Mouse (Mus musculus) lung, adult 2 months (tissue): Measurements from ENCODE around the gene Zfp511.

Experiments used
- CTCF ChIP-seq: fragments of 200-500 bp; IDR thresholded peaks from 2 replicates; pipeline ENCODE4 v1.5.1; 2011; ENCODE audit warnings: mild to moderate bottlenecking, low read length, control low read depth; ENCODE audit not compliant: insufficient read depth
- POLR2A ChIP-seq: fragments of 200-500 bp; IDR thresholded peaks from 2 replicates; pipeline ENCODE4 v1.6.1; 2011; ENCODE audit warnings: low read depth, mild to moderate bottlenecking, control low read depth, low read length, borderline replicate concordance; ENCODE audit errors: extremely low read depth

- no peak for TF ChIP-seq POLR2A
- TF ChIP-seq CTCF: no peak
Measured at GRCm38 (mm10) chr7:140033386-140033785, 2.8 kb upstream of the Zfp511 start.
